Mouse (Mus musculus) midbrain, embryonic 11.5 days (tissue): ENCODE measurements around the gene Sox6. TPM values are rescaled to one million over a fixed set of nuclear protein-coding genes. Genes with fewer than 3 reads are reported as not detected.

Experiments
- ATAC-seq: fragments of 200-750 bp; cut with Nextera tagmentation; 2 replicates; pipeline ENCODE4 v1.8.0; 2017; ENCODE audit warnings: moderate TSS enrichment, moderate library complexity; ENCODE audit not compliant: low FRiP score
- DNase-seq: peaks from one replicate; pipeline ENCODE4 v3.0.0; 2015; ENCODE audit warnings: low spot score; ENCODE audit errors: missing footprints
- H3K27ac ChIP-seq: fragments of 300-500 bp; sonication (generic); 2 replicates; pipeline ENCODE4 v1.5.1; 2014; ENCODE audit warnings: low read depth, low read length
- H3K27me3 ChIP-seq: fragments of 300-500 bp; sonication (generic); 2 replicates; pipeline ENCODE4 v1.6.1; 2014; ENCODE audit warnings: mild to moderate bottlenecking, low read length, moderate library complexity, mixed read lengths; ENCODE audit not compliant: control insufficient read depth, insufficient read depth
- H3K36me3 ChIP-seq: fragments of 300-500 bp; sonication (generic); 2 replicates; pipeline ENCODE4 v1.6.1; 2014; ENCODE audit warnings: mild to moderate bottlenecking, low read length, moderate library complexity, mixed read lengths; ENCODE audit not compliant: control insufficient read depth, insufficient read depth
- H3K4me1 ChIP-seq: fragments of 300-500 bp; sonication (generic); 2 replicates; pipeline ENCODE4 v1.6.1; 2014; ENCODE audit warnings: low read length; ENCODE audit not compliant: control insufficient read depth, insufficient read depth
- H3K4me2 ChIP-seq: fragments of 300-500 bp; sonication (generic); 2 replicates; pipeline ENCODE4 v1.6.1; 2014; ENCODE audit warnings: mild to moderate bottlenecking, moderate library complexity
- H3K4me3 ChIP-seq: fragments of 300-500 bp; sonication (generic); 2 replicates; pipeline ENCODE4 v1.5.1; 2014; ENCODE audit warnings: low read depth, low read length
- H3K9ac ChIP-seq: fragments of 300-500 bp; sonication (generic); 2 replicates; pipeline ENCODE4 v1.6.1; 2014; ENCODE audit warnings: low read length
- H3K9me3 ChIP-seq: fragments of 300-500 bp; sonication (generic); 2 replicates; pipeline ENCODE4 v1.6.1; 2016; ENCODE audit warnings: low read length; ENCODE audit not compliant: control insufficient read depth
- WGBS: fragments of 180-500 bp; shearing (Covaris S2); extraction: QIAGEN DNeasy Blood & Tissue Kit; methylation state at CpG from one replicate; pipeline ENCODE4 v1.1.7; 2014; 5-methylcytosine and 5-hydroxymethylcytosine counted together
- polyA plus RNA-seq: library from polyadenylated mRNA; unstranded; fragments of >200 nt; fragmentation: Nextera tagmentation; extraction: Ambion mirVana; gene quantifications from 2 replicates; pipeline ENCODE4 v1.2.1, GENCODE M21; 2014

The Sox6 gene
- polyA plus RNA-seq, 1 experiment from 2014 or later = 42.7 TPM

GRCm38 (mm10) chr7:115662121-115662520 is 376.5 kb downstream of the Sox6 start:
- Histone ChIP-seq H3K4me3 (no peak overlapping the region), H3K9ac (no peak overlapping the region), H3K27ac (no peak overlapping the region), H3K36me3 (no peaks in the 10 kb centered on the region), H3K4me2 (no peak overlapping the region), H3K4me1 (peaks cover 13% of the 10 kb centered on the region; the same call in 1 of the 2 replicates), H3K9me3 (no peaks in the 10 kb centered on the region), H3K27me3 (no peaks in the 10 kb centered on the region)
- no peak for ATAC-seq
- WGBS = 91% methylated on average over 9 of the region's 9 CpGs
- DNase-seq = no peak

- Histone ChIP-seq H3K4me1 (peaks cover 24% of the 10 kb centered on the region), H3K36me3 (no peaks in the 10 kb centered on the region), H3K4me2 (no peak overlapping the region), H3K27ac (peak overlapping the region; percentile 74), H3K9me3 (no peaks in the 10 kb centered on the region), H3K27me3 (no peaks in the 10 kb centered on the region), H3K4me3 (no peak overlapping the region), H3K9ac (no peak overlapping the region)
- DNase-seq (no peak), ATAC-seq (no peak)
Observed at GRCm38 (mm10) chr7:115646696-115647095, 391.9 kb downstream of the Sox6 start.

GRCm38 (mm10) chr7:115645971-115646447 is 392.6 kb downstream of the Sox6 start:
- WGBS = 3% methylated on average over 5 of the region's 5 CpGs
- ATAC-seq (peak; percentile 77), DNase-seq (peak; percentile 93)
- Histone ChIP-seq H3K4me2 (peak overlapping the region; percentile 6; the same call in 1 of the 2 replicates), H3K36me3 (no peaks in the 10 kb centered on the region), H3K4me3 (no peak overlapping the region), H3K27ac (peak overlapping the region; percentile 74), H3K27me3 (no peaks in the 10 kb centered on the region), H3K4me1 (peaks cover 24% of the 10 kb centered on the region), H3K9me3 (no peaks in the 10 kb centered on the region), H3K9ac (no peak overlapping the region)

- ATAC-seq = peak; percentile 94
Observed at GRCm38 (mm10) chr7:115645272-115645970, 393.2 kb downstream of the Sox6 start.

GRCm38 (mm10) chr7:115630691-115631090 is 407.9 kb downstream of the Sox6 start:
- DNase-seq (no peak), ATAC-seq (no peak)
- Histone ChIP-seq H3K4me2 (no peak overlapping the region), H3K4me3 (no peak overlapping the region), H3K27ac (no peak overlapping the region), H3K36me3 (no peaks in the 10 kb centered on the region), H3K9ac (no peak overlapping the region), H3K9me3 (no peaks in the 10 kb centered on the region), H3K27me3 (no peaks in the 10 kb centered on the region), H3K4me1 (peaks cover under 1% of the 10 kb centered on the region; the same call in 1 of the 2 replicates)
- 90% methylated on average over 3 of the region's 3 CpGs for WGBS

More at GRCm38 (mm10) chr7:115645272-115645970, 393.2 kb downstream of the Sox6 start:
- Histone ChIP-seq H3K4me2 (peak overlapping the region; percentile 6; the same call in 1 of the 2 replicates), H3K27me3 (no peaks in the 10 kb centered on the region), H3K4me3 (no peak overlapping the region), H3K9ac (no peak overlapping the region), H3K36me3 (no peaks in the 10 kb centered on the region), H3K27ac (peak overlapping the region; percentile 74), H3K9me3 (no peaks in the 10 kb centered on the region), H3K4me1 (peaks cover 24% of the 10 kb centered on the region)
- 4% methylated on average over 1 of the region's 1 CpGs for WGBS
- DNase-seq = no peak

GRCm38 (mm10) chr7:115630287-115630686 is 408.3 kb downstream of the Sox6 start:
- 86% methylated on average over 4 of the region's 4 CpGs for WGBS
- Histone ChIP-seq H3K4me2 (no peak overlapping the region), H3K4me1 (peaks cover 4% of the 10 kb centered on the region), H3K9me3 (no peaks in the 10 kb centered on the region), H3K9ac (no peak overlapping the region), H3K4me3 (no peak overlapping the region), H3K27ac (no peak overlapping the region), H3K36me3 (no peaks in the 10 kb centered on the region), H3K27me3 (no peaks in the 10 kb centered on the region)
- DNase-seq (no peak), ATAC-seq (no peak)

- H3K27me3 ChIP-seq = no peaks in the 10 kb centered on the region
- H3K4me3 ChIP-seq = no peak overlapping the region
- 93% methylated on average over 1 of the region's 1 CpGs for WGBS
- H3K9ac ChIP-seq = no peak overlapping the region
- H3K27ac ChIP-seq = no peak overlapping the region
- H3K4me1 ChIP-seq = peaks cover 14% of the 10 kb centered on the region
- no peak for DNase-seq
- H3K4me2 ChIP-seq = no peak overlapping the region
- ATAC-seq = no peak
- no peaks in the 10 kb centered on the region for H3K36me3 ChIP-seq
- no peaks in the 10 kb centered on the region for H3K9me3 ChIP-seq
Observed at GRCm38 (mm10) chr7:115628766-115629165, 409.8 kb downstream of the Sox6 start.

GRCm38 (mm10) chr7:115625956-115626355 is 412.6 kb downstream of the Sox6 start:
- H3K27ac ChIP-seq = no peak overlapping the region
- no peaks in the 10 kb centered on the region for H3K36me3 ChIP-seq
- DNase-seq (no peak), ATAC-seq (no peak)
- H3K9me3 ChIP-seq = no peaks in the 10 kb centered on the region
- no peak overlapping the region for H3K9ac ChIP-seq
- no peak overlapping the region for H3K4me3 ChIP-seq
- no peak overlapping the region for H3K4me2 ChIP-seq
- H3K27me3 ChIP-seq = no peaks in the 10 kb centered on the region
- 78% methylated on average over 4 of the region's 4 CpGs for WGBS
- peaks cover 14% of the 10 kb centered on the region for H3K4me1 ChIP-seq

- DNase-seq (no peak), ATAC-seq (no peak)
- H3K4me2 ChIP-seq = no peak overlapping the region
- H3K36me3 ChIP-seq = no peaks in the 10 kb centered on the region
- H3K9me3 ChIP-seq = no peaks in the 10 kb centered on the region
- WGBS = 50% methylated on average over 8 of the region's 8 CpGs
- H3K27me3 ChIP-seq = no peaks in the 10 kb centered on the region
- H3K4me3 ChIP-seq = no peak overlapping the region
- H3K9ac ChIP-seq = peak overlapping the region; percentile 12; the same call in 1 of the 2 replicates
- H3K27ac ChIP-seq = peak overlapping the region; percentile 22
- peaks cover 14% of the 10 kb centered on the region for H3K4me1 ChIP-seq
Observed at GRCm38 (mm10) chr7:115624907-115625552, 413.6 kb downstream of the Sox6 start.
